29 mouse cellular contexts compared by ENCODE assay signal in genomic region chr2:170461652-170462051, GRCm38 (mm10). TPM values are rescaled to one million over a fixed set of nuclear protein-coding genes. Genes with fewer than 3 reads are reported as not detected.
DNase-seq lines count a peak whose midpoint lies in the region; ATAC-seq and TF ChIP-seq lines count a peak whose summit lies in the region.
"Had no signal": no experiment of that assay in that cellular context is flagged by ENCODE, and none has a peak within 500 bp of the region (broad histone marks: within the 10 kb centered on the region; RNA-seq: fewer than 3 reads in every experiment).

No protein-coding gene starts in this region.

- H3K27me3 ChIP-seq in hindbrain, postnatal 0 days (ENCODE audit: insufficient read depth, low read length) = no peaks in the 10 kb centered on the region
- H3K27me3 ChIP-seq: liver, embryonic 15.5 days; lung, embryonic 15.5 days; stomach, embryonic 15.5 days had no signal

- H3K4me2 ChIP-seq in hindbrain, postnatal 0 days (ENCODE audit: low read depth, low read length) = no peak overlapping the region
- H3K4me2 ChIP-seq: forebrain, embryonic 12.5 days; heart, embryonic 12.5 days; hindbrain, embryonic 12.5 days; liver, embryonic 15.5 days; lung, embryonic 15.5 days; stomach, embryonic 15.5 days had no signal

- H3K36me3 ChIP-seq in hindbrain, postnatal 0 days (ENCODE audit: insufficient read depth, low read length) = no peaks in the 10 kb centered on the region
- H3K36me3 ChIP-seq: forebrain, embryonic 12.5 days; heart, embryonic 12.5 days; hindbrain, embryonic 12.5 days; liver, embryonic 15.5 days; lung, embryonic 15.5 days; midbrain, embryonic 10.5 days; stomach, embryonic 15.5 days had no signal

- H3K9ac ChIP-seq in hindbrain, postnatal 0 days (replicated peaks; ENCODE audit: low read length) = no peak overlapping the region
- H3K9ac ChIP-seq: forebrain, embryonic 12.5 days; heart, embryonic 12.5 days; hindbrain, embryonic 12.5 days; liver, embryonic 15.5 days; lung, embryonic 15.5 days; stomach, embryonic 15.5 days had no signal

- no peak overlapping the region for H3K4me3 ChIP-seq in hindbrain, postnatal 0 days (ENCODE audit: low read length)
- H3K4me3 ChIP-seq: forebrain, embryonic 12.5 days; heart, embryonic 12.5 days; hindbrain, embryonic 12.5 days; liver, embryonic 15.5 days; lung, embryonic 15.5 days; midbrain, embryonic 10.5 days; myocyte; stomach, embryonic 15.5 days had no signal

- no peaks in the 10 kb centered on the region for H3K4me1 ChIP-seq in hindbrain, postnatal 0 days (ENCODE audit: insufficient read depth, low read length)
- H3K4me1 ChIP-seq: heart, embryonic 12.5 days; liver, embryonic 15.5 days; lung, embryonic 15.5 days; stomach, embryonic 15.5 days had no signal

- TF ChIP-seq CTCF in hindbrain, postnatal 0 days (IDR thresholded peaks at IDR 0.05; ENCODE audit: low read depth) = no peak

- H3K27ac ChIP-seq in hindbrain, postnatal 0 days = no peak overlapping the region
- H3K27ac ChIP-seq: forebrain, embryonic 12.5 days; hindbrain, embryonic 12.5 days; liver, embryonic 15.5 days; lung, embryonic 15.5 days; midbrain, embryonic 10.5 days; stomach, embryonic 15.5 days had no signal

- peak; percentile 59 for ATAC-seq in granulocyte monocyte progenitor cell, adult 5-6 weeks (replicated peaks; ENCODE audit: poor library complexity, severe bottlenecking)
- peak; percentile 17 to 26; a peak in 2 of 4 replicates for ATAC-seq in hematopoietic stem cell, adult 5-6 weeks (replicated peaks in 1 of 2; ENCODE audit: insufficient read depth in 1 of 2, low FRiP score in 2 of 2, low TSS enrichment in 1 of 2, low read depth in 1 of 2, poor library complexity in 2 of 2, severe bottlenecking in 2 of 2)
- ATAC-seq in hindbrain, postnatal 0 days = no peak
- ATAC-seq in erythroblast, adult 5-6 weeks (replicated peaks; ENCODE audit: low FRiP score, poor library complexity, severe bottlenecking) = no peak
- ATAC-seq: midbrain, embryonic 16.5 days had no signal

- H3K9me3 ChIP-seq in hindbrain, postnatal 0 days (ENCODE audit: low read length) = no peaks in the 10 kb centered on the region
- H3K9me3 ChIP-seq: forebrain, embryonic 12.5 days; heart, embryonic 12.5 days; hindbrain, embryonic 12.5 days; liver, embryonic 15.5 days; lung, embryonic 15.5 days; midbrain, embryonic 10.5 days; stomach, embryonic 15.5 days had no signal

- DNase-seq in kidney, adult 9 months = peak; percentile 92
- DNase-seq in kidney, postnatal 36 days = peak; percentile 92
- DNase-seq in layer of hippocampus, adult 11-12 months (ENCODE audit: low spot score) = no peak
- DNase-seq in hindbrain, postnatal 0 days (ENCODE audit: low spot score) = no peak
- DNase-seq: adrenal gland, adult 2 months; cerebellum, adult 11-12 months; cerebellum, postnatal 10 days; gastrocnemius, postnatal 10 days; heart, adult 18-20 months; heart, postnatal 10 days; lung, postnatal 36 days; thymus, postnatal 25 days had no signal

- 69% methylated on average over 7 of the region's 7 CpGs for WGBS in hindbrain, postnatal 0 days

RNA-seq across cellular contexts. Expression of gene Bcas1, which starts 34.0 kb away (rescaled TPM):
- total RNA-seq in granulocyte monocyte progenitor cell, adult 5-6 weeks (2014; fragmentation: Nextera tagmentation) = not detected in 2 replicates
- 0.30 and 0.41 TPM in 2 replicates for total RNA-seq in granulocyte monocyte progenitor cell, adult 5-6 weeks (2017)
- total RNA-seq in hematopoietic stem cell, adult 5-6 weeks (2017) = 0.44 TPM in 1 of 2 replicates, not detected in the other
- 22.6 and 40.6 TPM in 2 replicates for total RNA-seq in hindbrain, postnatal 0 days (2014; rRNA removed)
- polyA plus RNA-seq in hindbrain, postnatal 0 days (2015; fragmentation: Nextera tagmentation; extraction: Ambion mirVana) = 34.6 and 41.3 TPM in 2 replicates
- 1.3 TPM in 1 of 2 replicates, not detected in the other for total RNA-seq in erythroblast, adult 5-6 weeks (2015; ENCODE audit: low replicate concordance)
- 1.3 TPM in 1 of 2 replicates, not detected in the other for total RNA-seq in erythroblast, adult 5-6 weeks (2017; ENCODE audit: low replicate concordance)
- polyA plus RNA-seq: adrenal gland, adult 2 months; C2C12 had no signal

RNA-seq across cellular contexts. Expression of gene Pfdn4, which starts 34.6 kb away (rescaled TPM):
- 52.7 and 59.1 TPM in 2 replicates for total RNA-seq in granulocyte monocyte progenitor cell, adult 5-6 weeks (2014; fragmentation: Nextera tagmentation)
- 58.7 and 82.4 TPM in 2 replicates for total RNA-seq in granulocyte monocyte progenitor cell, adult 5-6 weeks (2017)
- total RNA-seq in hematopoietic stem cell, adult 5-6 weeks (2017) = 52.9 and 58.7 TPM in 2 replicates
- 67.7 and 94.6 TPM in 2 replicates for total RNA-seq in hindbrain, postnatal 0 days (2014; rRNA removed)
- 147 and 154 TPM in 2 replicates for polyA plus RNA-seq in hindbrain, postnatal 0 days (2015; fragmentation: Nextera tagmentation; extraction: Ambion mirVana)
- 14.0 and 23.6 TPM in 2 replicates for total RNA-seq in erythroblast, adult 5-6 weeks (2015; ENCODE audit: low replicate concordance)
- 3.5 and 16.2 TPM in 2 replicates for total RNA-seq in erythroblast, adult 5-6 weeks (2017; ENCODE audit: low replicate concordance)

RNA-seq across cellular contexts. Expression of gene Cyp24a1, which starts 35.3 kb away (rescaled TPM):
- total RNA-seq in granulocyte monocyte progenitor cell, adult 5-6 weeks (2014; fragmentation: Nextera tagmentation) = not detected in 2 replicates
- total RNA-seq in granulocyte monocyte progenitor cell, adult 5-6 weeks (2017) = not detected in 2 replicates
- total RNA-seq in hematopoietic stem cell, adult 5-6 weeks (2017) = 0.44 TPM in 1 of 2 replicates, not detected in the other
- total RNA-seq in hindbrain, postnatal 0 days (2014; rRNA removed) = not detected in 2 replicates
- 0.08 and 0.09 TPM in 2 replicates for polyA plus RNA-seq in hindbrain, postnatal 0 days (2015; fragmentation: Nextera tagmentation; extraction: Ambion mirVana)
- total RNA-seq in erythroblast, adult 5-6 weeks (2015; ENCODE audit: low replicate concordance) = not detected in 2 replicates
- total RNA-seq in erythroblast, adult 5-6 weeks (2017; ENCODE audit: low replicate concordance) = not detected in 2 replicates
- total RNA-seq: adrenal gland, adult 2 months; gastrocnemius, postnatal 10 days; heart, adult 18-20 months; heart, postnatal 10 days; left cerebral cortex, adult 18-20 months; left cerebral cortex, postnatal 36 days; MEL had no signal
- polyA plus RNA-seq: C2C12; embryonic facial prominence, embryonic 11.5 days; forebrain, embryonic 12.5 days; heart, embryonic 12.5 days; hindbrain, embryonic 12.5 days; liver, embryonic 15.5 days; lung, embryonic 15.5 days; midbrain, embryonic 10.5 days; stomach, embryonic 15.5 days had no signal

Comparison
In these comparisons a context has a peak if more than half of its experiments do, and no peak if none do; other contexts are left out.
1. ATAC-seq: peak in granulocyte monocyte progenitor cell, adult 5-6 weeks (single experiment) and hematopoietic stem cell, adult 5-6 weeks (2 of 2); none in hindbrain, postnatal 0 days (single experiment) and erythroblast, adult 5-6 weeks (single experiment).
2. DNase-seq: peak in kidney, adult 9 months (single experiment) and kidney, postnatal 36 days (2 of 2); none in layer of hippocampus, adult 11-12 months (single experiment) and hindbrain, postnatal 0 days (single experiment).
3. RNA of gene Bcas1, which starts 34.0 kb away (total RNA-seq): 22.6 to 40.6 TPM in hindbrain, postnatal 0 days; 1.3 TPM in erythroblast, adult 5-6 weeks, 0.30 to 0.41 TPM in granulocyte monocyte progenitor cell, adult 5-6 weeks and 0.44 TPM in hematopoietic stem cell, adult 5-6 weeks; every median in the first group is over 10 times any median in the second.